Mouse (Mus musculus): ENCODE results near the gene Cuta.
"Not testable (repeated sequence)": the region's sequence is repeated elsewhere in the genome, so short reads cannot be mapped to it uniquely, and the experiment has no call there.

GRCm38 (mm10) chr17:26977354-26977753 lies 38.0 kb upstream of the Cuta start:
- TF ChIP-seq CTCF (IDR thresholded peaks at IDR 0.05; ENCODE audit: control insufficient read depth, insufficient read depth, insufficient read length); MYOD1 (IDR thresholded peaks at IDR 0.05; ENCODE audit: control insufficient read depth, insufficient read length, low read depth); USF1 (IDR thresholded peaks at IDR 0.05; ENCODE audit: low read depth); MYOG (IDR thresholded peaks at IDR 0.05; ENCODE audit: control insufficient read depth, extremely low read depth, insufficient read length); MAX (IDR thresholded peaks at IDR 0.05); CEBPB (IDR thresholded peaks at IDR 0.05; ENCODE audit: low read depth): not testable (repeated sequence)
